Mouse (Mus musculus): ENCODE results near the gene Foxs1. TPM values are rescaled to one million over a fixed set of nuclear protein-coding genes. Genes with fewer than 3 reads are reported as not detected.

Foxs1 gene
- not detected for total RNA-seq (2023)

GRCm38 (mm10) chr2:152933048-152933447, at the start of gene Foxs1:
TSS of gene Foxs1 (minus strand) at chr2:152933208.

GRCm38 (mm10) chr2:152962091-152962793, 29.2 kb upstream of the Foxs1 start, which contains the start of gene Ttll9:
TSS of gene Ttll9 (plus strand) at chr2:152962485.

GRCm38 (mm10) chr2:152951065-152951849, 18.2 kb upstream of the Foxs1 start, which contains the start of gene Dusp15:
TSS of gene Dusp15 (minus strand) at chr2:152951698.

GRCm38 (mm10) chr2:152911031-152911430, 22.0 kb downstream of the Foxs1 start, which contains the start of gene Mylk2:
TSS of gene Mylk2 (plus strand) at chr2:152911352.

Other genes starting within 250 kb of the Foxs1 start
- gene Mcts2, start 246.2 kb downstream of the Foxs1 start, total RNA-seq (2023): 10 to 100 TPM; 24.4 to 28.9 TPM
- gene Id1, start 197.0 kb downstream of the Foxs1 start, total RNA-seq (2023): 1 to 10 TPM in 1 of 2 experiments, under 1 TPM in 1; 0.62 to 1.0 TPM
- gene Cox4i2, start 179.0 kb downstream of the Foxs1 start, total RNA-seq (2023): not detected
- gene Bcl2l1, start 101.5 kb downstream of the Foxs1 start, total RNA-seq (2023): 1 to 10 TPM; 7.6 to 9.0 TPM
- 1 to 10 TPM; 1.0 to 2.8 TPM for gene Tpx2, start 85.2 kb downstream of the Foxs1 start, total RNA-seq (2023)
- gene Mylk2, start 21.9 kb downstream of the Foxs1 start, total RNA-seq (2023): not detected
- gene Dusp15, start 18.5 kb upstream of the Foxs1 start, total RNA-seq (2023): not detected
- not detected for gene Ttll9, start 29.3 kb upstream of the Foxs1 start, total RNA-seq (2023)
- gene Pdrg1, start 82.2 kb upstream of the Foxs1 start, total RNA-seq (2023): 10 to 100 TPM; 64.1 to 91.3 TPM
- not detected for gene Xkr7, start 98.6 kb upstream of the Foxs1 start, total RNA-seq (2023)
- gene Ccm2l, start 132.7 kb upstream of the Foxs1 start, total RNA-seq (2023): not detected
- gene Hck, start 175.3 kb upstream of the Foxs1 start, total RNA-seq (2023): 100 to 1,000 TPM; 142 to 161 TPM
- 10 to 100 TPM; 71.6 to 71.8 TPM for gene Tm9sf4, start 228.1 kb upstream of the Foxs1 start, total RNA-seq (2023)